Mouse (Mus musculus): ENCODE results near the gene Gab2. TPM values are rescaled to one million over a fixed set of nuclear protein-coding genes. Genes with fewer than 3 reads are reported as not detected.

The Gab2 gene
- total RNA-seq, 1 experiment from 2014 or later: 18.3 TPM

DNA sequence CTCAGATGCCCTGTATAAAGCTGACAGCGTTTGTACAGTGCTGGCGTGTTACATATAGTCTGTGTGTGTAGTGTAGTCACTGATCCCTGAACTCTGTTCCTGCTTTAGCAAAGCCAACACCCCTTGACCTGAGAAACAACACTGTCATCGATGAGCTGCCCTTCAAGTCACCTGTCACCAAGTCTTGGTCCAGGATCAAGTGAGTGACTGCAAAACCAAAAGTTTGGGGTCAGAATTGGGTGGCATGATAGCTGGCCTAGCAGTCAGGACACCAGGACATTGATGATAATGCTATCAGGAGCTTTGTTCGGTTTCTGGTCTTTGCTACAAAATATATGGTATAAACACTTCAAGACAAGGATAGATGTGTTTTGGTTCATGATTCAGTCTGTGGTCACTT lies 220.9 kb downstream of the Gab2 start:
- ATAC-seq (replicated peaks in 1 of 2; ENCODE audit: insufficient read depth in 1 of 2, low FRiP score in 2 of 2, low TSS enrichment in 1 of 2, low read depth in 1 of 2, poor library complexity in 2 of 2, severe bottlenecking in 2 of 2): no peak

- ATAC-seq (replicated peaks in 1 of 2; ENCODE audit: insufficient read depth in 1 of 2, low FRiP score in 2 of 2, low TSS enrichment in 1 of 2, low read depth in 1 of 2, poor library complexity in 2 of 2, severe bottlenecking in 2 of 2): no peak
Observed at GRCm38 (mm10) chr7:97302876-97303275, 221.5 kb downstream of the Gab2 start.

GRCm38 (mm10) chr7:97303614-97304013 lies 222.2 kb downstream of the Gab2 start:
- ATAC-seq (replicated peaks in 1 of 2; ENCODE audit: insufficient read depth in 1 of 2, low FRiP score in 2 of 2, low TSS enrichment in 1 of 2, low read depth in 1 of 2, poor library complexity in 2 of 2, severe bottlenecking in 2 of 2): no peak

GRCm38 (mm10) chr7:97304471-97304870 lies 223.1 kb downstream of the Gab2 start:
- no peak for ATAC-seq (replicated peaks in 1 of 2; ENCODE audit: insufficient read depth in 1 of 2, low FRiP score in 2 of 2, low TSS enrichment in 1 of 2, low read depth in 1 of 2, poor library complexity in 2 of 2, severe bottlenecking in 2 of 2)

- no peak for ATAC-seq (replicated peaks in 1 of 2; ENCODE audit: insufficient read depth in 1 of 2, low FRiP score in 2 of 2, low TSS enrichment in 1 of 2, low read depth in 1 of 2, poor library complexity in 2 of 2, severe bottlenecking in 2 of 2)
Observed at GRCm38 (mm10) chr7:97305206-97305605, 223.8 kb downstream of the Gab2 start.

DNA sequence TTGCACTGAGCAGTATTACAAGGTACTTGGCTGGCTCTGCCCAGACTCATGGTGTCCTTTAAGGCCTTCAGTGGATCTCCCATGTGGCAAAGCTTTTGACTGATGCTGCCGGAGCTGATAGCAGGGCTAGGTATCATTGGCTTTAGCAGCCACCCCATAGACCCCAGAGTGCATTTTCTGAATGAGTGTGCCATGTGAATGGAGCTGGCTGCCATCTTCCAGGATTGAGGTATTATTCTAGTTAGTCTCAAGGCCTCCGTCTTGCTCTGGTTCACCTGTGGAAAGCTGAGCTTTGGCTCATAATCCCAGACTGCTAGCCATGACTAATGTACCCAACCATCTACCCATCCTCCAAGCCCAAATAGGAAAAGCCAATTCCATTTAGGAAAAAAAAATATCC lies 225.4 kb downstream of the Gab2 start:
- ATAC-seq (replicated peaks in 1 of 2; ENCODE audit: insufficient read depth in 1 of 2, low FRiP score in 2 of 2, low TSS enrichment in 1 of 2, low read depth in 1 of 2, poor library complexity in 2 of 2, severe bottlenecking in 2 of 2): no peak

DNA sequence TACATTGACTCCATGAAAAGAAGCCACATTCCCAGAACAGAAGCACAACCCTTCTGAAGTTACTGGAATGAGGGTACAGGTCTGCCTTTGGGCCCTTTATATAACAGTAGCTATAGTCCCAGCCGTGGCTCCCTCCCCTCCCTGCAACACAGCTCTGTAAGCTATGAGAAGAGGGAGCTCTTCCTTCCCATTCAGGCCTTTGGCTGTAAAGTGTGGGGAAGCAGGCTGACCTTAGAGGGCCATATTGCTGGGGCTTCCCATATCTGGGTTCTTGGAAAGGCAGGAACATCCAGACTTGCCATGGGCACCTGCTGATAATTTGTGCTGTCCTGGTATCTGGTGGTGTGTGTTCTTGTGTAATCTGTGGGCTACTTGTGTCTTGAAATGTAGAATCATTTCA lies 226.2 kb downstream of the Gab2 start:
- no peak for ATAC-seq (replicated peaks in 1 of 2; ENCODE audit: insufficient read depth in 1 of 2, low FRiP score in 2 of 2, low TSS enrichment in 1 of 2, low read depth in 1 of 2, poor library complexity in 2 of 2, severe bottlenecking in 2 of 2)

- ATAC-seq (replicated peaks in 1 of 2; ENCODE audit: insufficient read depth in 1 of 2, low FRiP score in 2 of 2, low TSS enrichment in 1 of 2, low read depth in 1 of 2, poor library complexity in 2 of 2, severe bottlenecking in 2 of 2): no peak
Observed at GRCm38 (mm10) chr7:97309461-97310340, 228.3 kb downstream of the Gab2 start.

GRCm38 (mm10) chr7:97310341-97310635 lies 228.9 kb downstream of the Gab2 start:
- no peak for ATAC-seq (replicated peaks in 1 of 2; ENCODE audit: insufficient read depth in 1 of 2, low FRiP score in 2 of 2, low TSS enrichment in 1 of 2, low read depth in 1 of 2, poor library complexity in 2 of 2, severe bottlenecking in 2 of 2)

GRCm38 (mm10) chr7:97311620-97312019 lies 230.2 kb downstream of the Gab2 start:
- ATAC-seq (replicated peaks in 1 of 2; ENCODE audit: insufficient read depth in 1 of 2, low FRiP score in 2 of 2, low TSS enrichment in 1 of 2, low read depth in 1 of 2, poor library complexity in 2 of 2, severe bottlenecking in 2 of 2): no peak

DNA sequence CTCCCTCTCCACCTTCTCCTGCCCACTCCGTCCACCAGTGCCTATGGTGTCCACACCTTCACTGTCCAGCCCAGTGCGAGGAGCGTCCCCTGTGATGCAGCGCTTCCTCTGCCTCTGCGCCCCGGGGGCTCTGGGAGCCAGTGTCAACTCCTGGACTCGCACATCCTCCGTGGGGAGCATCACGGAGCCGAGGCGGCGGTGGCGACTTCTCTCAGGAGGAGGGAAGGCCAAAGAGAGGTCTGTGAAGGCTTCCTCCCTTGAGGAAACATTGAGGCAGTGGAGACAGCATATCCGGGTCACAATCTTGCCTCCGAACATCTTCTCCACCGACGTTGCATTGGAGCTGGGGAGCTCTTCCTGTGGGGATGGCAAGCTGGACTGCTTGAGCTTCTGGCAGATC lies 230.8 kb downstream of the Gab2 start:
- no peak for ATAC-seq (replicated peaks in 1 of 2; ENCODE audit: insufficient read depth in 1 of 2, low FRiP score in 2 of 2, low TSS enrichment in 1 of 2, low read depth in 1 of 2, poor library complexity in 2 of 2, severe bottlenecking in 2 of 2)

DNA sequence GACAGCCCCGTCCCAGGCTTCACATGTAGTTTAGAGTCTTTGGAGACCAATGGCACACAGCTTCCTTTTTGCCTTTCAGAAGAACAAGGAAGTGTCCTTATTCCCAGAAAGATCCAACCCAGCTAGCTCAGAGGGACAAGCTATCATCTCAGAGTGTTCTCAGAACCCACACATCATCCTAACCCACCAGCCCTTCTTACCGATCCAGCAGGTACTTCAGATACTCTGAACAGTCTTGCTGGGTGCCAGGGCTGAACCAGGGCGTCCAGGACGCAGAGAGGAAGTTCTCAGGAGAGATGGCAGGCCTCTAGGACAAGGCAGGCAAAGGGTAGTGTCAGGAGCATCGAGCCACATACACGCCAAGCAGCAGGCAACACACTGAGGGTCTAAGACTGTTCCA lies 231.5 kb downstream of the Gab2 start:
- no peak for ATAC-seq (replicated peaks in 1 of 2; ENCODE audit: insufficient read depth in 1 of 2, low FRiP score in 2 of 2, low TSS enrichment in 1 of 2, low read depth in 1 of 2, poor library complexity in 2 of 2, severe bottlenecking in 2 of 2)

- ATAC-seq (replicated peaks in 1 of 2; ENCODE audit: insufficient read depth in 1 of 2, low FRiP score in 2 of 2, low TSS enrichment in 1 of 2, low read depth in 1 of 2, poor library complexity in 2 of 2, severe bottlenecking in 2 of 2): no peak
Observed at GRCm38 (mm10) chr7:97313364-97313995, 232.1 kb downstream of the Gab2 start.

DNA sequence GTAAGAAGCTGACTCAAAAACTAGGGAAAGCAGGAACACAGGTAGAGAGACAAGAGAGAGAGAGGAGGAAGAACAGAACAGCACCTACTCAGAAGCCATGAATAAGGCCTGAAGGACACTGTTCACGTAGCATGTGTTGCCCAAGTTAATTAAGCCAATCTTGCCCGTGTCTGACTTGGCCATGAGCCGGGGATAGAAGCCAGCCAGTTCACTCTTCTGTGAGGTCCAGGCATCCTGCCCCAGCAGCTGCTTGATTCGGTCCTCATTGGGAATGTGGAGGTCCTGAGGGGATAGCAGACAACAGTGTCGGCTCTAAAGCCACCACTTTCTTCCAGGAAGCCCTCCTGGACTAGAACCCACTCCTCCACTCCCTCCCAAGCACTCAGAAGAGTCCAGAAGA lies 233.3 kb downstream of the Gab2 start:
- ATAC-seq (replicated peaks in 1 of 2; ENCODE audit: insufficient read depth in 1 of 2, low FRiP score in 2 of 2, low TSS enrichment in 1 of 2, low read depth in 1 of 2, poor library complexity in 2 of 2, severe bottlenecking in 2 of 2): no peak

DNA sequence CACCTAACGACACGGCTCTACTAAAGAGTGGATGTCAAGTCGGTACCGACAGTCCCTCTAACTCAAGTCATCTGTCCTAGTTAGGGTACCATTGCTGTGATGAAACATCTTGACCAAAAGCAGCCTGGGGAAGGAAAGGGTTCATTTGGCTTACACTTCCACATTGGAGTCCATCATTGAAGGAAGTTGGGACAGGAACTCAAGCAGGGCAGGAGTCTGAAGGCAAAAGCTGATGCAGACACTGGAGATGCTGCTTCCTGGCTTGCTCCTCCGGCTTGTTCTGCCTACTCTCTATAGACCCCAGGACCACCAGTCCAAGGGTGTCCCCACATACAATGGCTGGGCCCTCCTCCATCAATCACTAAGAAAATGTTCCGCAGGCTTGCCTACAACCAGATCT lies 234.3 kb downstream of the Gab2 start:
- no peak for ATAC-seq (replicated peaks in 1 of 2; ENCODE audit: insufficient read depth in 1 of 2, low FRiP score in 2 of 2, low TSS enrichment in 1 of 2, low read depth in 1 of 2, poor library complexity in 2 of 2, severe bottlenecking in 2 of 2)

DNA sequence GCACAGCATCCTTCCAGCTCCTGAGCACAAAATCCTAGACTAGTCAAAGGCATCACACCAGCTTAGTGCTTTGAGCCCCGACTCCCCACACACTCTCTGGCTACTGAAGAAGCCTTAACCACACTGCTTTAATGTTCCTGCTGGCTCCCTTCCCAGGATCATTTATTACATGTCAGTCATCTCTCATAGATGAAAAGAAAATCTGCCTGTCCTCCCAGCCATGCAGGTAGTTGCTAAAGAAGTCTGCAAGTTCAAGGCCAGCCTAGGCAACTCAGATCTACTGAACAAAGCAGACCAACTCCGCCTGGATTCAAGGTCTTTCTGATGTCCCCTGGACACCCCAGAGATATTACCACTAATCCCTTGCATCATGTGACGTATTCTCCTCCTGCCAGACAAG lies 236.3 kb downstream of the Gab2 start:
- no peak for ATAC-seq (replicated peaks in 1 of 2; ENCODE audit: insufficient read depth in 1 of 2, low FRiP score in 2 of 2, low TSS enrichment in 1 of 2, low read depth in 1 of 2, poor library complexity in 2 of 2, severe bottlenecking in 2 of 2)

- no peak for ATAC-seq (replicated peaks in 1 of 2; ENCODE audit: insufficient read depth in 1 of 2, low FRiP score in 2 of 2, low TSS enrichment in 1 of 2, low read depth in 1 of 2, poor library complexity in 2 of 2, severe bottlenecking in 2 of 2)
Observed at GRCm38 (mm10) chr7:97324342-97324741, 243.0 kb downstream of the Gab2 start.

GRCm38 (mm10) chr7:97325156-97325985 lies 244.0 kb downstream of the Gab2 start:
- ATAC-seq (replicated peaks in 1 of 2; ENCODE audit: insufficient read depth in 1 of 2, low FRiP score in 2 of 2, low TSS enrichment in 1 of 2, low read depth in 1 of 2, poor library complexity in 2 of 2, severe bottlenecking in 2 of 2): no peak
